Mouse (Mus musculus) small intestine, adult 2 months (tissue): Measurements from ENCODE around the gene Gm572.

Experiments
- CTCF ChIP-seq: fragments of 200-500 bp; IDR thresholded peaks from 2 replicates; pipeline ENCODE4 v1.5.1; 2012; ENCODE audit warnings: low read depth, mild to moderate bottlenecking, control low read depth, inconsistent platforms, low read length, moderate library complexity, mixed read lengths; ENCODE audit not compliant: insufficient replicate concordance, insufficient read length; ENCODE audit errors: extremely low read depth
- POLR2A ChIP-seq: fragments of 200-500 bp; IDR thresholded peaks from 2 replicates; pipeline ENCODE4 v1.6.1; 2012; ENCODE audit warnings: low read depth, mild to moderate bottlenecking, control low read depth, inconsistent platforms, low read length, moderate library complexity

- peak; percentile 31; the same call in 1 of the 2 replicates for TF ChIP-seq POLR2A
- peak; percentile 94; the same call in 1 of the 2 replicates for TF ChIP-seq CTCF
These were observed 38.3 kb downstream of the Gm572 start for GRCm38 (mm10) chr4:148681429-148681828.
